Mouse (Mus musculus): Measurements from ENCODE around the gene Arhgap28. TPM values are rescaled to one million over a fixed set of nuclear protein-coding genes. Genes with fewer than 3 reads are reported as not detected.
"Not testable (repeated sequence)": the region's sequence is repeated elsewhere in the genome, so short reads cannot be mapped to it uniquely, and the experiment has no call there.

Gene Arhgap28
- total RNA-seq, 2 experiments from 2014 or later, result 4.6 to 6.2 TPM

- DNase-seq, result no peak
- intact Hi-C loops (cut with DNase I), result no loop called here
Measured at GRCm38 (mm10) chr17:67899376-67899775, 104.5 kb downstream of the Arhgap28 start.

GRCm38 (mm10) chr17:67896413-67896812 lies 107.5 kb downstream of the Arhgap28 start:
- DNase-seq, result no peak
- intact Hi-C loops (cut with DNase I), result no loop called here

GRCm38 (mm10) chr17:67889481-67890325 lies 114.2 kb downstream of the Arhgap28 start:
- intact Hi-C loops (cut with DNase I), result no loop called here
- peak in 1 of 2 experiments; percentile 18 for DNase-seq

- no peak for DNase-seq
- intact Hi-C loops (cut with DNase I), result no loop called here
Measured at GRCm38 (mm10) chr17:67888081-67888480, 115.8 kb downstream of the Arhgap28 start.

- intact Hi-C loops (cut with DNase I), result no loop called here
Measured at GRCm38 (mm10) chr17:67886326-67886725, 117.6 kb downstream of the Arhgap28 start.

GRCm38 (mm10) chr17:67877599-67877998 lies 126.3 kb downstream of the Arhgap28 start:
- intact Hi-C loops (cut with DNase I), result no loop called here
- DNase-seq, result no peak

More at GRCm38 (mm10) chr17:67886326-67886725, 117.6 kb downstream of the Arhgap28 start:
- no peak for DNase-seq

GRCm38 (mm10) chr17:67869731-67870601 lies 134.0 kb downstream of the Arhgap28 start:
- intact Hi-C loops (cut with DNase I), result loop anchor here (2.0 to 5.0 kb wide), 4 partner anchors 42 to 297 kb away; no protein-coding TSS in a partner anchor
- peak; percentile 77 to 81 for DNase-seq

- intact Hi-C loops (cut with DNase I), result loop anchor here (5.0 kb wide), 1 partner anchor 46 kb away; no protein-coding TSS in a partner anchor
- peak in 1 of 2 experiments; percentile 15 for DNase-seq
Measured at GRCm38 (mm10) chr17:67866541-67867241, 137.2 kb downstream of the Arhgap28 start.

GRCm38 (mm10) chr17:67866026-67866425 lies 137.9 kb downstream of the Arhgap28 start:
- intact Hi-C loops (cut with DNase I), result loop anchor here (5.0 kb wide), 1 partner anchor 46 kb away; no protein-coding TSS in a partner anchor
- no peak for DNase-seq

GRCm38 (mm10) chr17:67864912-67865311 lies 139.0 kb downstream of the Arhgap28 start:
- intact Hi-C loops (cut with DNase I), result loop anchor here (5.0 kb wide), 2 partner anchors 47 to 987 kb away; no protein-coding TSS in a partner anchor
- no peak for DNase-seq

GRCm38 (mm10) chr17:67864363-67864762 lies 139.6 kb downstream of the Arhgap28 start:
- DNase-seq, result no peak
- intact Hi-C loops (cut with DNase I), result loop anchor here (5.0 kb wide), 1 partner anchor 988 kb away; no protein-coding TSS in a partner anchor

- intact Hi-C loops (cut with DNase I), result loop anchor here (2.0 to 5.0 kb wide), 2 partner anchors 305 to 990 kb away; no protein-coding TSS in a partner anchor
- DNase-seq, result peak; percentile 70 to 77
Measured at GRCm38 (mm10) chr17:67861744-67862535, 142.0 kb downstream of the Arhgap28 start.

GRCm38 (mm10) chr17:67861080-67861630 lies 142.8 kb downstream of the Arhgap28 start:
- no peak for DNase-seq
- intact Hi-C loops (cut with DNase I), result loop anchor here (5.0 kb wide), 1 partner anchor 991 kb away; no protein-coding TSS in a partner anchor

GRCm38 (mm10) chr17:67841494-67841893 lies 162.4 kb downstream of the Arhgap28 start:
- DNase-seq; intact Hi-C loops (cut with DNase I): not testable (repeated sequence)

- intact Hi-C loops (cut with DNase I), result loop anchor here (5.0 kb wide), 1 partner anchor 1262 kb away; no protein-coding TSS in a partner anchor
- no peak for DNase-seq
Measured at GRCm38 (mm10) chr17:67838948-67839347, 165.0 kb downstream of the Arhgap28 start.

GRCm38 (mm10) chr17:67837351-67838090 lies 166.4 kb downstream of the Arhgap28 start:
- DNase-seq, result peak; percentile 57 to 75
- intact Hi-C loops (cut with DNase I), result loop anchor here (1.0 to 5.0 kb wide), 3 partner anchors 57 to 1260 kb away; no protein-coding TSS in a partner anchor

GRCm38 (mm10) chr17:67836146-67836895 lies 167.6 kb downstream of the Arhgap28 start:
- DNase-seq, result no peak
- intact Hi-C loops (cut with DNase I), result loop anchor here (2.0 to 5.0 kb wide), 2 partner anchors 56 to 1259 kb away; no protein-coding TSS in a partner anchor

All from heart, postnatal 14 days (tissue).